Mouse (Mus musculus) naive thymus-derived CD4-positive, alpha-beta T cell, adult 2 months (primary cell): ENCODE data around the gene Cd151.

Experiments
- DNase-seq: peaks from one replicate; pipeline ENCODE4 v3.0.0-alpha.2; 2011; ENCODE audit warnings: low read depth

The Cd151 gene

GRCm38 (mm10) chr7:141495940-141496339, 28.7 kb downstream of the Cd151 start:
- no peak for DNase-seq

- no peak for DNase-seq
These were observed 30.4 kb downstream of the Cd151 start for GRCm38 (mm10) chr7:141497600-141497999.

- DNase-seq, result no peak
These were observed 34.8 kb downstream of the Cd151 start for GRCm38 (mm10) chr7:141501820-141502555.

GRCm38 (mm10) chr7:141502556-141502905, 35.3 kb downstream of the Cd151 start:
- no peak for DNase-seq

- DNase-seq, result no peak
These were observed 39.1 kb downstream of the Cd151 start for GRCm38 (mm10) chr7:141506278-141506677.

- DNase-seq, result no peak
These were observed 41.0 kb downstream of the Cd151 start for GRCm38 (mm10) chr7:141508160-141508559.

GRCm38 (mm10) chr7:141510196-141510595, 43.0 kb downstream of the Cd151 start:
- DNase-seq, result no peak

GRCm38 (mm10) chr7:141510681-141511191, 43.5 kb downstream of the Cd151 start:
- DNase-seq, result no peak

GRCm38 (mm10) chr7:141517638-141518037, 50.4 kb downstream of the Cd151 start:
- DNase-seq, result no peak

GRCm38 (mm10) chr7:141518296-141518695, 51.1 kb downstream of the Cd151 start:
- DNase-seq, result no peak

GRCm38 (mm10) chr7:141518926-141519325, 51.7 kb downstream of the Cd151 start:
- DNase-seq, result no peak

GRCm38 (mm10) chr7:141519795-141520194, 52.6 kb downstream of the Cd151 start:
- no peak for DNase-seq
